Mouse (Mus musculus): Measurements from ENCODE around the gene Tspan2.

The Tspan2 gene

GRCm38 (mm10) chr3:102782618-102783017 lies 48.3 kb downstream of the Tspan2 start, which contains the start of gene Tshb:
Gene Tshb, minus strand, starts transcription at chr3:102782718.
- DNase-seq = no peak

- DNase-seq = no peak
These were observed 53.0 kb downstream of the Tspan2 start for GRCm38 (mm10) chr3:102787369-102787768.

- DNase-seq = peak; percentile 79
These were observed 69.6 kb downstream of the Tspan2 start for GRCm38 (mm10) chr3:102803937-102804336.

GRCm38 (mm10) chr3:102842386-102842785 lies 108.1 kb downstream of the Tspan2 start:
- peak; percentile 5 for DNase-seq

GRCm38 (mm10) chr3:102848661-102849060 lies 114.3 kb downstream of the Tspan2 start:
- DNase-seq = no peak
